Mouse (Mus musculus): ENCODE results near the gene 1110051M20Rik.

DNA sequence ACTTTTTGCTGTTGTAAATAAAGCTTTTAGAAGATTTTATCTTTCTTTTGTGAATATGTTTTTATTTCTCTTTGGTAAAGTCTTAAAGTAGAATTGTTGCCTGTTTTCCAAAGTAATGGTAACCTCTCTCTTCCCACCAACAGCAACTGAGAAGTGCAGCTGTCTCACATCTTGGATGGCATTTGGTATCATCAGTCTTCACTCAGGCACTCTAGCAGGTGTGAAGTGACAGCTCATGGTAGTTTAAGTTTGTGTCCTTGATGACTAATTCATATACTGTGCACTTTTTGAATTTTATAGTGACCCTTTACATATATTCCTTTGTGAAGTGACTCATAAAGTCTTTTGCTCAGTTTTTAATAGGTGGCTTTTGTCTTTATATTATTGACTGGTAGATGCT lies 92.7 kb downstream of the 1110051M20Rik start:
- no peak for TF ChIP-seq CTCF (IDR thresholded peaks at IDR 0.05; ENCODE audit: insufficient read depth, low read depth, low read length)
- no peak for TF ChIP-seq POLR2A (IDR thresholded peaks at IDR 0.05; ENCODE audit: insufficient read depth, low read depth, low read length)
